Mouse (Mus musculus) spleen, adult 2 months (tissue): Measurements from ENCODE around the gene Slain1. TPM values are rescaled to one million over a fixed set of nuclear protein-coding genes. Genes with fewer than 3 reads are reported as not detected.

Experiments used
- DNase-seq, 2 experiments: peaks; one replicate each; pipeline versions ENCODE4 v3.0.0 to v3.0.0-alpha.2; 2012 to 2021; ENCODE audit warnings: low spot score in 2 of 2, low read depth in 1 of 2
- H3K27ac ChIP-seq: fragments of 200-500 bp; 2 replicates; pipeline ENCODE4 v1.5.1; 2012; ENCODE audit warnings: low read length, inconsistent platforms; ENCODE audit not compliant: insufficient read depth
- H3K27me3 ChIP-seq: fragments of 200-500 bp; 2 replicates; pipeline ENCODE4 v1.6.1; 2012; ENCODE audit warnings: mild to moderate bottlenecking, moderate library complexity, low read length, inconsistent platforms; ENCODE audit not compliant: control insufficient read depth, insufficient read depth
- H3K36me3 ChIP-seq: fragments of 200-500 bp; 2 replicates; pipeline ENCODE4 v1.6.1; 2012; ENCODE audit warnings: mild to moderate bottlenecking, low read length, inconsistent platforms; ENCODE audit not compliant: control insufficient read depth, insufficient read depth
- H3K4me1 ChIP-seq: fragments of 200-500 bp; 2 replicates; pipeline ENCODE4 v1.6.1; 2011; ENCODE audit warnings: inconsistent platforms; ENCODE audit not compliant: control insufficient read depth, insufficient read depth, insufficient read length
- H3K4me3 ChIP-seq: fragments of 200-500 bp; 2 replicates; pipeline ENCODE4 v1.5.1; 2011; ENCODE audit warnings: mild to moderate bottlenecking, inconsistent platforms; ENCODE audit not compliant: insufficient read depth, insufficient read length; ENCODE audit errors: extremely low read depth
- CTCF ChIP-seq: fragments of 200-500 bp; IDR thresholded peaks from 2 replicates; pipeline ENCODE4 v1.5.1; 2011; ENCODE audit warnings: mild to moderate bottlenecking, inconsistent platforms; ENCODE audit not compliant: insufficient read depth, insufficient read length, insufficient replicate concordance; ENCODE audit errors: extremely low read depth
- POLR2A ChIP-seq: fragments of 200-500 bp; IDR thresholded peaks from 2 replicates; pipeline ENCODE4 v1.6.1; 2011; ENCODE audit warnings: low read depth, low read length, inconsistent platforms
- WGBS: fragments of 180-500 bp; shearing (Covaris S2); methylation state at CpG from one replicate; pipeline ENCODE4 v1.1.7; 2018; 5-methylcytosine and 5-hydroxymethylcytosine counted together
- polyA plus RNA-seq: library from polyadenylated mRNA; depleted of rRNA; stranded (reverse); fragments of >200 nt; gene quantifications from 2 replicates; pipeline ENCODE4 v1.2.3, GENCODE M21; 2012

The Slain1 gene
- polyA plus RNA-seq, 1 experiment = 15.0 TPM

- Histone ChIP-seq H3K4me1 (no peaks in the 10 kb centered on the region), H3K27me3 (no peaks in the 10 kb centered on the region), H3K4me3 (peak overlapping the region; percentile 54), H3K36me3 (no peaks in the 10 kb centered on the region), H3K27ac (no peak overlapping the region)
- 10% methylated on average over 15 of the region's 15 CpGs for WGBS
- DNase-seq = peak; percentile 68 to 78
- TF ChIP-seq CTCF = peak; percentile 42; the same call in 1 of the 2 replicates
- TF ChIP-seq POLR2A = no peak
Observed at GRCm38 (mm10) chr14:103718836-103719575, 69.0 kb downstream of the Slain1 start.

GRCm38 (mm10) chr14:103720163-103720562 lies 70.1 kb downstream of the Slain1 start:
- WGBS = 86% methylated on average over 7 of the region's 7 CpGs
- no peak overlapping the region for H3K4me3 ChIP-seq
- DNase-seq = no peak
- H3K27me3 ChIP-seq = no peaks in the 10 kb centered on the region
- H3K4me1 ChIP-seq = no peaks in the 10 kb centered on the region
- no peaks in the 10 kb centered on the region for H3K36me3 ChIP-seq
- TF ChIP-seq CTCF = no peak
- TF ChIP-seq POLR2A = no peak
- H3K27ac ChIP-seq = no peak overlapping the region

- DNase-seq = peak; percentile 30 to 42
- Histone ChIP-seq H3K27me3 (no peaks in the 10 kb centered on the region), H3K4me3 (no peak overlapping the region), H3K36me3 (no peaks in the 10 kb centered on the region), H3K4me1 (no peaks in the 10 kb centered on the region), H3K27ac (no peak overlapping the region)
- peak; percentile 38; the same call in 1 of the 2 replicates for TF ChIP-seq CTCF
- TF ChIP-seq POLR2A = no peak
- WGBS = 53% methylated on average over 13 of the region's 13 CpGs
Observed at GRCm38 (mm10) chr14:103720637-103721355, 70.8 kb downstream of the Slain1 start.

- Histone ChIP-seq H3K4me1 (no peaks in the 10 kb centered on the region), H3K27me3 (no peaks in the 10 kb centered on the region), H3K4me3 (no peak overlapping the region), H3K27ac (no peak overlapping the region), H3K36me3 (no peaks in the 10 kb centered on the region)
- WGBS = 90% methylated on average over 9 of the region's 9 CpGs
- TF ChIP-seq CTCF = no peak
- no peak for TF ChIP-seq POLR2A
- no peak for DNase-seq
Observed at GRCm38 (mm10) chr14:103723314-103723713, 73.3 kb downstream of the Slain1 start.

- TF ChIP-seq POLR2A (no peak), CTCF (no peak)
- H3K27me3 ChIP-seq = no peaks in the 10 kb centered on the region
- H3K27ac ChIP-seq = no peak overlapping the region
- DNase-seq = no peak
- 78% methylated on average over 4 of the region's 4 CpGs for WGBS
- H3K4me3 ChIP-seq = no peak overlapping the region
- H3K4me1 ChIP-seq = no peaks in the 10 kb centered on the region
- no peaks in the 10 kb centered on the region for H3K36me3 ChIP-seq
Observed at GRCm38 (mm10) chr14:103723841-103724240, 73.8 kb downstream of the Slain1 start.

GRCm38 (mm10) chr14:103728506-103728905 lies 78.5 kb downstream of the Slain1 start:
- Histone ChIP-seq H3K4me3 (no peak overlapping the region), H3K4me1 (no peaks in the 10 kb centered on the region), H3K27ac (no peak overlapping the region), H3K36me3 (no peaks in the 10 kb centered on the region), H3K27me3 (no peaks in the 10 kb centered on the region)
- 91% methylated on average over 8 of the region's 8 CpGs for WGBS
- no peak for DNase-seq
- TF ChIP-seq CTCF (no peak), POLR2A (no peak)
